Mouse (Mus musculus) frontal cortex, adult (tissue): ENCODE measurements around the gene Gm29106.
"Not testable (repeated sequence)": the region's sequence is repeated elsewhere in the genome, so short reads cannot be mapped to it uniquely, and the experiment has no call there.

Source experiments
- ATAC-seq: cut with Nextera tagmentation; 2 replicates; pipeline ENCODE4 v1.9.2; 2017; ENCODE audit warnings: mild to moderate bottlenecking, moderate library complexity, mixed read lengths; ENCODE audit not compliant: low TSS enrichment

Gm29106 gene

GRCm38 (mm10) chr1:118176242-118176641 is at the start of gene Gm29106:
Gene Gm29106 (plus strand): TSS chr1:118176542.
- ATAC-seq: not testable (repeated sequence)

GRCm38 (mm10) chr1:118228540-118228939 is 52.2 kb downstream of the Gm29106 start:
- ATAC-seq: no peak

- ATAC-seq: no peak
These were observed 59.7 kb downstream of the Gm29106 start for GRCm38 (mm10) chr1:118236032-118236431.
